Mouse (Mus musculus) R1 (cell line): ENCODE data around the gene Fzd5.

Experiments
- DNase-seq: peaks from one replicate; pipeline ENCODE4 v3.0.0-alpha.2; 2018; ENCODE audit warnings: low read depth, low spot score

Gene Fzd5

GRCm38 (mm10) chr1:64733453-64734245 is 3.9 kb downstream of the Fzd5 start:
- DNase-seq: peak; percentile 97

GRCm38 (mm10) chr1:64732637-64733200 is 4.8 kb downstream of the Fzd5 start:
- DNase-seq: peak; percentile 92

GRCm38 (mm10) chr1:64732161-64732560 is 5.4 kb downstream of the Fzd5 start:
- peak; percentile 84 for DNase-seq

GRCm38 (mm10) chr1:64731341-64732020 is 6.1 kb downstream of the Fzd5 start:
- DNase-seq: peak; percentile 63

- DNase-seq: peak; percentile 77
Measured at GRCm38 (mm10) chr1:64730046-64730445, 7.5 kb downstream of the Fzd5 start.

GRCm38 (mm10) chr1:64721034-64721587 is 16.4 kb downstream of the Fzd5 start:
- DNase-seq: no peak

- DNase-seq: peak; percentile 38
Measured at GRCm38 (mm10) chr1:64717504-64717903, 20.0 kb downstream of the Fzd5 start.

GRCm38 (mm10) chr1:64716589-64717304 is 20.8 kb downstream of the Fzd5 start:
- DNase-seq: no peak

GRCm38 (mm10) chr1:64715458-64715857 is 22.1 kb downstream of the Fzd5 start:
- DNase-seq: peak; percentile 34

- DNase-seq: no peak
Measured at GRCm38 (mm10) chr1:64712006-64712760, 25.4 kb downstream of the Fzd5 start.

- DNase-seq: peak; percentile 65
Measured at GRCm38 (mm10) chr1:64709891-64710290, 27.7 kb downstream of the Fzd5 start.

- no peak for DNase-seq
Measured at GRCm38 (mm10) chr1:64706610-64707009, 30.9 kb downstream of the Fzd5 start.

- peak; percentile 79 for DNase-seq
Measured at GRCm38 (mm10) chr1:64705230-64705629, 32.3 kb downstream of the Fzd5 start.

- DNase-seq: no peak
Measured at GRCm38 (mm10) chr1:64701780-64702179, 35.8 kb downstream of the Fzd5 start.

- peak; percentile 65 for DNase-seq
Measured at GRCm38 (mm10) chr1:64695156-64695555, 42.4 kb downstream of the Fzd5 start.

GRCm38 (mm10) chr1:64691581-64691980 is 46.0 kb downstream of the Fzd5 start:
- peak; percentile 41 for DNase-seq

- DNase-seq: peak; percentile 39
Measured at GRCm38 (mm10) chr1:64691121-64691551, 46.4 kb downstream of the Fzd5 start.

- peak; percentile 98 for DNase-seq
Measured at GRCm38 (mm10) chr1:64690213-64691013, 47.1 kb downstream of the Fzd5 start, which contains the start of gene Ccnyl1. Ccnyl1 (plus strand) TSS chr1:64690455.

GRCm38 (mm10) chr1:64689561-64690212 is 47.9 kb downstream of the Fzd5 start:
- DNase-seq: peak; percentile 16
